Mouse (Mus musculus) erythroid progenitor cell, adult 5-6 weeks (primary cell): Measurements from ENCODE around the gene Six1. TPM values are rescaled to one million over a fixed set of nuclear protein-coding genes. Genes with fewer than 3 reads are reported as not detected.

Source experiments
- total RNA-seq, 2 experiments: library from RNA; stranded (forward) in 1 of 2; stranded (reverse) in 1 of 2; fragments of 150-400 nt in 1 of 2; fragments of 186-747, 209-891 nt in 1 of 2; gene quantifications; 2 replicates each; pipeline versions ENCODE4 v1.2.3 to v1.2.4; 2015 to 2017; ENCODE audit warnings: low replicate concordance in 2 of 2

Gene Six1
- total RNA-seq, 2 experiments from 2014 or later, result not detected

Other genes with a start within 250 kb of the Six1 start
- not detected in 2 replicates for gene Six6, start 114.0 kb downstream of the Six1 start, total RNA-seq (2015; ENCODE audit: low replicate concordance)
- gene Six6, start 114.0 kb downstream of the Six1 start, total RNA-seq (2017; ENCODE audit: low replicate concordance), result not detected in 2 replicates
- gene 4930447C04Rik, start 113.1 kb downstream of the Six1 start, total RNA-seq (2015; ENCODE audit: low replicate concordance), result not detected in 2 replicates
- gene 4930447C04Rik, start 113.1 kb downstream of the Six1 start, total RNA-seq (2017; ENCODE audit: low replicate concordance), result not detected in 2 replicates
- not detected in 2 replicates for gene Six4, start 59.6 kb upstream of the Six1 start, total RNA-seq (2015; ENCODE audit: low replicate concordance)
- not detected in 2 replicates for gene Six4, start 59.6 kb upstream of the Six1 start, total RNA-seq (2017; ENCODE audit: low replicate concordance)
- gene Mnat1, start 69.8 kb upstream of the Six1 start, total RNA-seq (2015; ENCODE audit: low replicate concordance), result 5.0 TPM in 2 replicates
- gene Mnat1, start 69.8 kb upstream of the Six1 start, total RNA-seq (2017; ENCODE audit: low replicate concordance), result 1.4 and 5.0 TPM in 2 replicates
- gene Trmt5, start 232.8 kb upstream of the Six1 start, total RNA-seq (2015; ENCODE audit: low replicate concordance), result 7.2 and 7.5 TPM in 2 replicates
- gene Trmt5, start 232.8 kb upstream of the Six1 start, total RNA-seq (2017; ENCODE audit: low replicate concordance), result 1.4 and 4.8 TPM in 2 replicates
- gene Slc38a6, start 232.9 kb upstream of the Six1 start, total RNA-seq (2015; ENCODE audit: low replicate concordance), result 2.9 and 6.3 TPM in 2 replicates
- gene Slc38a6, start 232.9 kb upstream of the Six1 start, total RNA-seq (2017; ENCODE audit: low replicate concordance), result 0.30 and 0.51 TPM in 2 replicates